Mouse (Mus musculus): Measurements from ENCODE around the gene Josd1. TPM values are rescaled to one million over a fixed set of nuclear protein-coding genes. Genes with fewer than 3 reads are reported as not detected.
"Not testable (repeated sequence)": the region's sequence is repeated elsewhere in the genome, so short reads cannot be mapped to it uniquely, and the experiment has no call there.

The Josd1 gene
- polyA plus RNA-seq, 1 experiment from 2014 or later, result 27.8 TPM

DNA sequence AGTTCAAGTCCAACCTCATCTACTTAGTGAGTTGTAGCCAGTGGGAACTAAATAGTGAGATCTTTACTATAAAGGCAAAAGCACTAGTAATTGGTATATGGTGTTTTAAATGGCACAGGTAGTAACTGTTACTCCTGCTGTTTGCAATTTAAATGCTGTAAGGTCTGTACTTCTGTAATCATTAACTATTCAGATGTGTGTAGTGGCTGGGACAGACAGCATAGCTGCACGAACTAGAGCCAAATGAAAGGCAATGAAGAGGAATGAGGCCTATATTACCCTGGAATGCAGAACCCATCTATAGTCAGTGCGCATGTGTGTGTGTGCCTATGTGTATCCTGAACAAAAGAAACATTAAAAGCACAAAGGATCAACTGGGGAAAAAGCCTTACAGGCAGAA, 9.8 kb downstream of the Josd1 start:
- Histone ChIP-seq H3K36me3 (peaks cover 51% of the 10 kb centered on the region), H3K4me1 (peaks cover 13% of the 10 kb centered on the region), H3K4me3 (no peak overlapping the region), H3K27ac (no peak overlapping the region), H3K9ac (no peak overlapping the region), H3K4me2 (no peak overlapping the region), H3K27me3 (no peaks in the 10 kb centered on the region), H3K9me3 (no peaks in the 10 kb centered on the region)
- 89% methylated on average over 2 of the region's 2 CpGs for WGBS
- ATAC-seq (ENCODE audit: insufficient number of reproducible peaks, low FRiP score, low TSS enrichment, low read depth), result no peak

- 72% methylated on average over 11 of the region's 11 CpGs for WGBS
- H3K4me2 ChIP-seq, result peak overlapping the region; percentile 62
Measured at GRCm38 (mm10) chr15:79671828-79672348, 15.8 kb downstream of the Josd1 start.

DNA sequence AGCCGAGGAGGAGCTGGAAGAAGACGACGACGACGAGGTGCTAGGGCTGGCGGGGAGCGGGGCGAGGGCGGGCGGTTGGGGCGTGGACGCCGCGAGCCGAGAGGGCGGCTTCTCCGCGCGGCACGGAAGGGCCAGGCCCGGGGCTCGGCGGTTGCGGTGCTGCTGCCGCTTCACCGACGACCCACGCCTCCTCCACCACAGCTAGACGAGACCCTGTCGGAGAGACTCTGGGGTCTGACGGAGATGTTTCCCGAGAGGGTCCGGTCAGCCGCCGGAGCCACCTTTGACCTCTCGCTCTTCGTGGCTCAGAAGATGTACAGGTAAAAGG, 16.8 kb downstream of the Josd1 start:
- under 1% methylated on average over 37 of the region's 37 CpGs for WGBS

More at GRCm38 (mm10) chr15:79671828-79672348, 15.8 kb downstream of the Josd1 start:
- not testable (repeated sequence) for H3K4me1 ChIP-seq; H3K27ac ChIP-seq; H3K9ac ChIP-seq; H3K27me3 ChIP-seq; ATAC-seq (ENCODE audit: insufficient number of reproducible peaks, low FRiP score, low TSS enrichment, low read depth); H3K9me3 ChIP-seq
- peaks cover 57% of the 10 kb centered on the region for H3K36me3 ChIP-seq
- H3K4me3 ChIP-seq, result peak overlapping the region; percentile 91

DNA sequence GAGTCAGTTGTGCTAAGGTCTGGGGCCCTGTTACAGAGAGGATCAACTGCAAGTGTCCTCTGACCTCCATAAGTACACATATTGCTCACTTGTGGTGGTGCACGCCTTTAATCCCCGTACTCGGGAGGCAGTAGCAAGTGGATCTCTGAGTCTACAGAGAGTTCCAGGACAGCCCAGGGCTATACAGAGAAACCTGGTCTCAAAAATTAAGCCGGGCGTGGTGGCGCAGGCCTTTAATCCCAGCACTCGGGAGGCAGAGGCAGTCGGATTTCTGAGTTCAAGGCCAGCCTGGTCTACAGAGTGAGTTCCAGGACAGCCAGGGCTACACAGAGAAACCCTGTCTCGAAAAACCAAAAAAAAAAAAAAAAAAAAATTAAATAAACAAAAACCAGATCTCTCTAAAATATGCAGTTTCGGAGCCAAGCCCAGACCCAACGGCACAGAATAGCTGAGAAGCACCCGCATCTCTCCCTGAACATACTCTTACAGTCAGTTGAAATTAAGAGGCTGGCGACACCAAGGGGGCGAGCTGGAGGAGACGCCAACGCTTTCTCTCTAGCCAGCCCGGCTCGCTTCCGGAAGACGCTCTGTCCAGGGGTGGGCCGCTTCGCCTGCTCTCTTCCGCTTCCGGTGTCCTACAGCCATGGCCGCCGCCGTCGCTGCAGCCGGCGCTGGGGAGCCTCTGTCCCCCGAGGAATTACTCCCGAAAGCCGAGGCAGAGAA, 17.3 kb downstream of the Josd1 start, which contains the start of gene Tomm22:
Gene Tomm22, plus strand, starts transcription at position 613 of the 723 bp plus-strand sequence.
- H3K27ac ChIP-seq, result peak within 1 kb of the TSS; percentile 67
- 18% methylated on average over 33 of the region's 33 CpGs for WGBS
- H3K9ac ChIP-seq, result peak within 1 kb of the TSS; percentile 82
- peaks cover 57% of the 10 kb centered on the region for H3K36me3 ChIP-seq
- peak within 1 kb of the TSS; percentile 91 for H3K4me3 ChIP-seq
- H3K9me3 ChIP-seq, result no peaks in the 10 kb centered on the region
- H3K4me1 ChIP-seq, result peaks cover 6% of the 10 kb centered on the region
- peak within 1 kb of the TSS; percentile 62 for H3K4me2 ChIP-seq
- no peaks in the 10 kb centered on the region for H3K27me3 ChIP-seq
- peak; percentile 90 for ATAC-seq (ENCODE audit: insufficient number of reproducible peaks, low FRiP score, low TSS enrichment, low read depth)

More for the DNA sequence above, 16.8 kb downstream of the Josd1 start:
- peak overlapping the region; percentile 62 for H3K4me2 ChIP-seq
- peak; percentile 17; the same call in 1 of the 2 replicates for ATAC-seq (ENCODE audit: insufficient number of reproducible peaks, low FRiP score, low TSS enrichment, low read depth)
- no peaks in the 10 kb centered on the region for H3K27me3 ChIP-seq
- H3K9me3 ChIP-seq, result no peaks in the 10 kb centered on the region
- H3K36me3 ChIP-seq, result peaks cover 56% of the 10 kb centered on the region
- peak overlapping the region; percentile 67 for H3K27ac ChIP-seq
- H3K9ac ChIP-seq, result peak overlapping the region; percentile 82
- H3K4me1 ChIP-seq, result peaks cover 6% of the 10 kb centered on the region
- peak overlapping the region; percentile 91 for H3K4me3 ChIP-seq

GRCm38 (mm10) chr15:79669195-79669594, 18.5 kb downstream of the Josd1 start:
- Histone ChIP-seq H3K9me3 (no peaks in the 10 kb centered on the region), H3K27me3 (no peaks in the 10 kb centered on the region), H3K4me2 (no peak overlapping the region), H3K4me3 (no peak overlapping the region), H3K4me1 (peaks cover 6% of the 10 kb centered on the region), H3K9ac (no peak overlapping the region), H3K36me3 (peaks cover 46% of the 10 kb centered on the region), H3K27ac (no peak overlapping the region)
- 72% methylated on average over 10 of the region's 10 CpGs for WGBS
- ATAC-seq (ENCODE audit: insufficient number of reproducible peaks, low FRiP score, low TSS enrichment, low read depth), result no peak

- no peak overlapping the region for H3K4me2 ChIP-seq
- peaks cover 3% of the 10 kb centered on the region for H3K4me1 ChIP-seq
- H3K27me3 ChIP-seq, result no peaks in the 10 kb centered on the region
- H3K4me3 ChIP-seq, result no peak overlapping the region
- no peak overlapping the region for H3K27ac ChIP-seq
- no peak for ATAC-seq (ENCODE audit: insufficient number of reproducible peaks, low FRiP score, low TSS enrichment, low read depth)
- no peak overlapping the region for H3K9ac ChIP-seq
- WGBS, result 91% methylated on average over 8 of the region's 8 CpGs
- peaks cover 38% of the 10 kb centered on the region for H3K36me3 ChIP-seq
- H3K9me3 ChIP-seq, result no peaks in the 10 kb centered on the region
Measured at GRCm38 (mm10) chr15:79664666-79665065, 23.1 kb downstream of the Josd1 start.

DNA sequence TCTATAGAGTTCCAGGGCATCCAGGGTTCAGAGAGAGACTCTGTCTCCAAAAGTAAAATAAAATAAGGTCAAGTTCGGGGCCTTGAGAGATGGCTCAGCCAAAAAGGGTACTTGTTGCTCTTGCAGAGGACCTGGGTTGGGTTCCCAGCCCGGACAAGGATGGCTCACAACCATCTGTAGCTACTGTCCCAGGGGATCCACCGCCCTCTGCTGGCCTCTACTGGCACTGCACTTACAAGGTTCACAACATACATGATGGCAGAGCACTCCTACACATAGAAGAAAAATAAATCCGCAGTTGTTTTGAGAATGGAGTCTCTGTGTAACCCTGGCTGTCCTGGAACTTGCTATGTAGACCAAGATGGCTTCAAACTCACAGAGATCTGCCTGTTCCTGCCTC, 25.9 kb downstream of the Josd1 start:
- no peaks in the 10 kb centered on the region for H3K27me3 ChIP-seq
- no peaks in the 10 kb centered on the region for H3K9me3 ChIP-seq
- ATAC-seq (ENCODE audit: insufficient number of reproducible peaks, low FRiP score, low TSS enrichment, low read depth), result no peak
- H3K4me3 ChIP-seq, result no peak overlapping the region
- peaks cover 25% of the 10 kb centered on the region for H3K36me3 ChIP-seq
- no peak overlapping the region for H3K4me2 ChIP-seq
- H3K9ac ChIP-seq, result no peak overlapping the region
- H3K4me1 ChIP-seq, result peaks cover 13% of the 10 kb centered on the region
- 79% methylated on average over 4 of the region's 4 CpGs for WGBS
- no peak overlapping the region for H3K27ac ChIP-seq

- H3K9me3 ChIP-seq, result no peaks in the 10 kb centered on the region
- peak within 1 kb of the TSS; percentile 76 for H3K4me3 ChIP-seq
- ATAC-seq (ENCODE audit: insufficient number of reproducible peaks, low FRiP score, low TSS enrichment, low read depth), result peak; percentile 83
- H3K9ac ChIP-seq, result peak within 1 kb of the TSS; percentile 61
- peak within 1 kb of the TSS; percentile 93 for H3K27ac ChIP-seq
- peaks cover 13% of the 10 kb centered on the region for H3K4me1 ChIP-seq
- peaks cover 12% of the 10 kb centered on the region; the same call in 1 of the 2 replicates for H3K36me3 ChIP-seq
- no peaks in the 10 kb centered on the region for H3K27me3 ChIP-seq
- H3K4me2 ChIP-seq, result peak within 1 kb of the TSS; percentile 93
- WGBS, result under 1% methylated on average over 55 of the region's 55 CpGs
Measured at GRCm38 (mm10) chr15:79658531-79659375, 29.0 kb downstream of the Josd1 start, which contains the start of the genes Fam227a and Cby1. Gene Fam227a (minus strand): TSS chr15:79658956. Gene Cby1 (plus strand): TSS chr15:79659199.

- Histone ChIP-seq H3K36me3 (peaks cover 8% of the 10 kb centered on the region; the same call in 1 of the 2 replicates), H3K9ac (peak overlapping the region; percentile 61), H3K4me3 (peak overlapping the region; percentile 76), H3K27me3 (no peaks in the 10 kb centered on the region), H3K27ac (peak overlapping the region; percentile 93), H3K4me2 (peak overlapping the region; percentile 93), H3K9me3 (no peaks in the 10 kb centered on the region), H3K4me1 (peaks cover 13% of the 10 kb centered on the region)
- no peak for ATAC-seq (ENCODE audit: insufficient number of reproducible peaks, low FRiP score, low TSS enrichment, low read depth)
- 4% methylated on average over 16 of the region's 16 CpGs for WGBS
Measured at GRCm38 (mm10) chr15:79657837-79658530, 29.7 kb downstream of the Josd1 start.

DNA sequence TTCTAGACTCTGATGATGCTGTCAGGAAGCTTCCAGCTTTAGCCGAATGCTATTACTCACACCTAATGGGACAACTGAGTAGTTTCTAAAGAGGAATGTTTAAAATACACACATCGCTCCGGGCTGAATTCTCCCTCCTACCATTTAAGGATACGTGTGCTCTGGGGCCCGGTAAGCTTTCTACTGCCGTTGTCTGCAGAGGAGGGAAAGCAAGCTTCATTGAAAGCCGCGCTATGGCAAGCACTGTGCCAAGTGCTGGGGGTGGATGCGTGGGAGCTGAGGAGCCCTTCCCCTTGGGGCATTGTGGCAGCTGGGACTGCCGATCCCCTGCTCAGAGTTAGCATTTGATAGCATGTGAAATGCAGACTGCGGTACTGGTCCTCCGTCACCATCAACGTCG, 31.3 kb downstream of the Josd1 start:
- Histone ChIP-seq H3K4me2 (no peak overlapping the region), H3K9me3 (no peaks in the 10 kb centered on the region), H3K9ac (no peak overlapping the region), H3K27ac (no peak overlapping the region), H3K27me3 (no peaks in the 10 kb centered on the region), H3K4me1 (peaks cover 13% of the 10 kb centered on the region), H3K36me3 (no peaks in the 10 kb centered on the region), H3K4me3 (no peak overlapping the region)
- no peak for ATAC-seq (ENCODE audit: insufficient number of reproducible peaks, low FRiP score, low TSS enrichment, low read depth)
- WGBS, result 88% methylated on average over 14 of the region's 14 CpGs

DNA sequence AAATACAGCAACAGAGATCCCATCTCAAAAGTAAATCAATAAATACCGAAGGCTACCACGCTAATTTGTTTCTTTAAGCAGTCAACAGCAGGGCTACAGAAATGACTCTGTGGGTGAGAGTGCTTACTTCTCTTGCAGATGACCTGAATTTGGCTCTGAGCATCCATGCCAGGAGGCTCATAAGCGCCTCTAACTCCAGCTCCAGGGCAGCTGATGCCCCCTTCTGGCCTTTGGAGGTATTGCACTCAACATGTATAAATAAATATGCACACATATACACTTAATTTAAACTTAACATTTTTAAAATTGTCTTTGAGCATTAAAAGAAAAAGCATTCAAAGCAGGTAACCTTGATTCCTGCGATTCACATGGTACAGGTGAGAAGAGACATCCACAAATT, 36.2 kb downstream of the Josd1 start:
- Histone ChIP-seq H3K27me3 (no peaks in the 10 kb centered on the region), H3K9ac (no peak overlapping the region), H3K27ac (no peak overlapping the region), H3K4me3 (no peak overlapping the region), H3K4me1 (no peaks in the 10 kb centered on the region), H3K9me3 (no peaks in the 10 kb centered on the region), H3K36me3 (peaks cover 11% of the 10 kb centered on the region; the same call in 1 of the 2 replicates), H3K4me2 (no peak overlapping the region)
- no peak for ATAC-seq (ENCODE audit: insufficient number of reproducible peaks, low FRiP score, low TSS enrichment, low read depth)
- WGBS, result 74% methylated on average over 4 of the region's 4 CpGs
